Mouse (Mus musculus) heart, embryonic 12.5 days (tissue): Measurements from ENCODE around the gene D17Wsu92e. TPM values are rescaled to one million over a fixed set of nuclear protein-coding genes. Genes with fewer than 3 reads are reported as not detected.

Source experiments
- polyA plus RNA-seq: library from polyadenylated mRNA; unstranded; fragments of >200 nt; fragmentation: Nextera tagmentation; extraction: Ambion mirVana; gene quantifications from 2 replicates; pipeline ENCODE4 v1.2.1, GENCODE M21; 2016

Gene D17Wsu92e
- polyA plus RNA-seq, 1 experiment from 2014 or later = 15.1 TPM

Other genes starting within 250 kb of the D17Wsu92e start
- 106 and 110 TPM in 2 replicates for gene Nudt3, start 197.2 kb downstream of the D17Wsu92e start, polyA plus RNA-seq
- gene RPS10-NUDT3, start 185.4 kb downstream of the D17Wsu92e start, polyA plus RNA-seq = not detected in 2 replicates
- 611 and 625 TPM in 2 replicates for gene Rps10, start 184.0 kb downstream of the D17Wsu92e start, polyA plus RNA-seq
- gene Pacsin1, start 165.1 kb downstream of the D17Wsu92e start, polyA plus RNA-seq = 1.4 and 1.7 TPM in 2 replicates
- 0.18 TPM in 1 of 2 replicates, not detected in the other for gene Spdef, start 91.7 kb downstream of the D17Wsu92e start, polyA plus RNA-seq
- 221 and 222 TPM in 2 replicates for gene Snrpc, start 17.5 kb upstream of the D17Wsu92e start, polyA plus RNA-seq
- gene Uhrf1bp1, start 35.8 kb upstream of the D17Wsu92e start, polyA plus RNA-seq = 6.4 and 7.2 TPM in 2 replicates
- 11.5 and 12.1 TPM in 2 replicates for gene Anks1, start 88.7 kb upstream of the D17Wsu92e start, polyA plus RNA-seq
- 48.6 and 56.2 TPM in 2 replicates for gene Taf11, start 89.2 kb upstream of the D17Wsu92e start, polyA plus RNA-seq